Mouse (Mus musculus): Measurements from ENCODE around the gene Sec62.
A peak's percentile ranks its signal among the peaks of the same experiment; 100 is the strongest.
"Not testable (repeated sequence)": the region's sequence is repeated elsewhere in the genome, so short reads cannot be mapped to it uniquely, and the experiment has no call there.

Sec62 gene

DNA sequence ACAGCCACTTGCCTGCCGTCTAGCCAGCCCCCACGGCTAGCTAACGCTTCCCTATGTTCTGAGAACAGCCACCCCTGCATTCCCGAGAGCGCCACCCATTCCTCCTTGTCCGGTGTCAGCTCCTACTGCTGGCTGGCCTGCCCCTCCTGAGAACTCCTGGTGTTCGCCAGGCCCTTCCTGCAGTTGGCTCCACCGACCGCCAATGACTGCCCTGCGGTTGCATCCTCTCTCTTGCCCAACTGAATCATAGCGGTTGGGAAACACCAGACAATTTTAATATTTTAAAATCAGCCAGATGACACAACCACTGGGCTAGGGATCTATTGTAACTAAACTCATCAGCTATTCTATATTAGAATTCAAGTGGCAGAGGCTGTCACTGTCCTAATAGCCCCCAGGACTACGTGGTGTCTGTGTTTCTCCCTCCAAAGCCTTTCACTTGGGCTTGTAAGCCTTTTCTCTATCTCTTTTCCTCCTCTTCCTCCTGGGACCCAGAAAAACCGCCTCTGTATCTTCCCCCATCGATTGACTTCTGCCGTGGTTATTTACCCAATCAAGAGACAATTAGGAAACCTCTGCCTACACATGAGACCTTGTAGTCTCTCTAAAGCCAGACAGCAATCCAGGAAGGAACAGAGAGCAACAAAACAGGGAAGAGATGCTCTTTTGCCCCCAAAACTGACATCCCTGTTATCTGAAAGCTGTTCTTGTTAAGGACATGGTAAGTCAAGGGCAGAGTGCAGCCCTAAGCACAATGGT is 39.4 kb downstream of the Sec62 start:
- DNase-seq (ENCODE audit: low spot score) = no peak

GRCm38 (mm10) chr3:30833254-30833653 is 40.6 kb downstream of the Sec62 start:
- DNase-seq (ENCODE audit: low spot score) = no peak

DNA sequence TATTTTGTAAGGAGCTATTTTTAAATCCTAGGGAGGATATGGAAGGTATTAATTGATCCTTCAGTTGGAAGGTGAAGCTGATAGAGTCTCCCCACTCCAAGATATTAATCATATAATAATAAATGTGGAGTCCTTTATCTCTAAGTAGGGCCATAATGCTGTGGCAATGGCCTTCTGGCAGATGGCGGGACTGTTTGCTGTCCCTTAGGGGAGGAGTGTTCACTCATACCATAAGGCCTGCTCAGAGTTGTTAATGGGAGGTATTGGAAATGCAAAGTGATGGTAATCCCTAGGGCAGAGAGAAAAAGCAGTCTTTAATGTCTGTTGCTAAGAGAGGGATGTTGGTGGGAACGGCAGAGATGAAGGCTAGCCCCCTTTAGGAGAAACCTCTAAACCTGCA is 53.1 kb downstream of the Sec62 start:
- no peak for DNase-seq (ENCODE audit: low spot score)

DNA sequence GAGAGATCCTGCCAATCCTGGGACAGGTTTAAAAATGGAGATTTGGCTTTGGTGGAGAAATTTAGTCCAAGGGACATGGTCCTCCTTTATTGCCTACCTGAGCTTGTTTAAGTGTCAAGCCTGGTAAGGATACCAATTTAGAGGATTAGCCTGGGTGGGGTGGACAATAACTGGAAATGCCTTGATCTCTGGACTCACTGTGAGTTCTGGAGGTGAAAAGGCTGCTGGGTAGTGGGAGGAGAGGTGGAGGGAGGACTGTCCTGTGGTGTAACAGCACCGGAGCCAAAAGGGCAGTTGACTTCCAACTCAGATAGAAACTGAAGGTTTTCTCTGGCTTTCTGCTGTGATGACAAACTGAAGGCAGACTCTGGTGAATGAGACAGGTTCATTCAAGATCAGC is 54.7 kb downstream of the Sec62 start:
- no peak for DNase-seq (ENCODE audit: low spot score)

DNA sequence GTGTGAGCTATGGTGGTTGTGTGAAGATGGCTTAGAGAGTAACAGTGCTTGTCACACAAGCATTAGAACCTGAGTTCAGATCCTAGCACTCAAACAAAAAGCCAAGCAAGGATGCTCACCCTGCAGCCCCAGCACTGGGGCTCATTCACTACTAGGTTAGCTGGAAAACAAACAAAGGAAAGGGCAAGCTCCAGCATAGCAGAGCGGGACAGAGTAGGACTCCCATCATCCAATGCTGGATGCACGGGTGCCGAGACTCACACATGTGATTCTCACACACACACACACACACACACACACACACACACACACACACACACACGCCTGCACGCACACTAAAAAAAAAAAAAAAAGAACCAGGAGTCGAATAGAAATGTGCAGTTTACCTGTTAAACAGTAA is 58.7 kb downstream of the Sec62 start:
- no peak for DNase-seq (ENCODE audit: low spot score)

DNA sequence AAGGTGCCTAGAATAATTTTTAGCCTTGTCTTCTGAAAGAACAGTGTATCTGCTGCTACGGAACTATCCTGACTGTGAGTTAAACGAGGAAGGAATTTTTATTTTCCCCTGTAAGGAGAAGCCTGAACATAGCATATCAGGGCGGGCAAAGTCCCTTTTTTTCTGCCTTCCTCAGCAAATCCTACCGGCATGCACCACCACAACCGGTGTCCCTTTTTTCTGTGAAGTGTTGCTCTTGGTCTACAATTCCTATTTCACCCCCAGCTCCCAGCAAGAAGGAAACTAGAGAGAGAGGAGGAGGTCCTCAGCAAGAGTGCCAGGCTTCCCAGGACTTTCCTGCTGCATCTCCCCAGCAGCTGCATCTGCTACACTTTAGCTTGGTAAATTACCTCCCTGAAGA is 60.9 kb downstream of the Sec62 start:
- no peak for DNase-seq (ENCODE audit: low spot score)

GRCm38 (mm10) chr3:30855604-30856458 is 63.2 kb downstream of the Sec62 start, which contains the start of gene Gpr160:
TSS of gene Gpr160 (plus strand) at chr3:30855950.
- peak; percentile 39 for DNase-seq (ENCODE audit: low spot score)

- not testable (repeated sequence) for DNase-seq (ENCODE audit: low spot score)
Observed at GRCm38 (mm10) chr3:30859599-30859998, 66.9 kb downstream of the Sec62 start.

GRCm38 (mm10) chr3:30860705-30861104 is 68.0 kb downstream of the Sec62 start:
- DNase-seq (ENCODE audit: low spot score) = no peak

GRCm38 (mm10) chr3:30863712-30864435 is 71.2 kb downstream of the Sec62 start:
- no peak for DNase-seq (ENCODE audit: low spot score)

DNA sequence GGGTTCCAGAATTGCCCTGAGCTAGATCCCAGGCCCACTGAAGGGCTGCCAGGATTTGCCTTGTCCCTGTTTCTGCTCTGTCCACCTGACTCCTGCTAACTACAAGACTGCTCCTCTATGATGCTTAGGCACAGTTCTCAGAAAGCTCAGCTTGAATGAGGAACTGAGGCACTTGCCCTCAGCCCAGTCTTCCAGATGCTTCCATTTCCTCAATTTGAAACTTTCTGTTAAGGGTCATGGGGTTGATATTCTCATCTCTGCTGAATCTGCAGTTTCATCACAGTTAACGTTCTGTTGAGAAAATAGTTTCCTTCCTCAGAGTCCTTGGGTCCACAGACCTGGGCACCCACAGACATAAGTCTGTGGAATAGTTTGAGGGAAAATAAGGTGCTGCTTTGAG is 72.0 kb downstream of the Sec62 start:
- no peak for DNase-seq (ENCODE audit: low spot score)

DNA sequence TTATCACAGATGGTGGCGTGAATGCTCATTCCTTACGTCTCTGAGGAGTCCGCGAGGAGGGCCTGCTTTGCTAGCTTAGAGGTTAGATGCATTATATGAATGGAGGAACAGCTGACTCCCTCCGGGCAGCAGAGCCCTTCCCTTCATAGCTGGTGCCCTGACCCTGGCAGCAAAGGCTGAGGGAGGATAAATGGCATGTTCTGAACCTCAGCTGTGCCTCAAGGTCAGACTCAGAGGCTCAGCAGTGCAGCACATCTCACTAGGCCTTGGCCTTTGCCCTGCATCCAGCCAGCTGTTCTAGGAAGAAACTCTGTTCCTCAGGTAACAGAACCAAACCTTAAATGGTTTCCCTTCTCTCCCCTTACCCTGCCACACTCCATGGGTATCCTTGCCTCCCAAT is 75.5 kb downstream of the Sec62 start:
- DNase-seq (ENCODE audit: low spot score) = no peak

GRCm38 (mm10) chr3:30868625-30869024 is 76.0 kb downstream of the Sec62 start:
- no peak for DNase-seq (ENCODE audit: low spot score)

- no peak for DNase-seq (ENCODE audit: low spot score)
Observed at GRCm38 (mm10) chr3:30869995-30870394, 77.3 kb downstream of the Sec62 start.

All from left cerebral cortex, adult 11 months (tissue).